Mouse (Mus musculus) MEL (cell line): ENCODE results near the gene Rgma. TPM values are rescaled to one million over a fixed set of nuclear protein-coding genes. Genes with fewer than 3 reads are reported as not detected.

Experiments
- DNase-seq: peaks from one replicate; pipeline ENCODE4 v3.0.0; 2011; ENCODE audit warnings: low read depth, low spot score
- H3K27ac ChIP-seq: 2 replicates; pipeline ENCODE4 v1.5.1; 2012; ENCODE audit warnings: low read depth, mild to moderate bottlenecking, control low read depth, low read length, moderate library complexity; ENCODE audit not compliant: control insufficient read depth
- H3K27me3 ChIP-seq, 2 experiments: fragments of 150-350 bp in 1 of 2; sonication (generic) in 1 of 2; 2 replicates each; pipeline ENCODE4 v1.6.1; 2012; ENCODE audit warnings: low read length in 2 of 2, mild to moderate bottlenecking in 2 of 2, improper control_type of control experiment in 1 of 2, moderate library complexity in 1 of 2; ENCODE audit not compliant: insufficient read depth in 2 of 2, control insufficient read depth in 1 of 2
- H3K36me3 ChIP-seq, 2 experiments: 2 replicates each; pipeline ENCODE4 v1.6.1; 2012 to 2014; ENCODE audit warnings: low read length in 2 of 2, improper control_type of control experiment in 1 of 2, inconsistent platforms in 1 of 2, mild to moderate bottlenecking in 1 of 2; ENCODE audit not compliant: insufficient read depth in 2 of 2, control insufficient read depth in 1 of 2
- H3K4me1 ChIP-seq, 2 experiments: fragments of 150-350 bp in 1 of 2; sonication (generic) in 1 of 2; 2 replicates each; pipeline ENCODE4 v1.6.1; 2012; ENCODE audit warnings: low read length in 2 of 2, improper control_type of control experiment in 1 of 2, mild to moderate bottlenecking in 1 of 2; ENCODE audit not compliant: insufficient read depth in 2 of 2, control insufficient read depth in 1 of 2
- H3K4me3 ChIP-seq, 2 experiments: fragments of 150-350 bp in 1 of 2; sonication (generic) in 1 of 2; 2 replicates each; pipeline ENCODE4 v1.5.1; 2012; ENCODE audit warnings: low read depth in 2 of 2, low read length in 2 of 2, mild to moderate bottlenecking in 2 of 2, moderate library complexity in 2 of 2, control low read depth in 1 of 2, improper control_type of control experiment in 1 of 2; ENCODE audit not compliant: control insufficient read depth in 1 of 2, insufficient read depth in 1 of 2
- H3K79me2 ChIP-seq: 2 replicates; pipeline ENCODE4 v1.6.1; 2012; ENCODE audit warnings: mild to moderate bottlenecking, low read length, moderate library complexity; ENCODE audit not compliant: control insufficient read depth, poor library complexity, insufficient read depth
- H3K9ac ChIP-seq: 2 replicates; pipeline ENCODE4 v1.6.1; 2012; ENCODE audit warnings: low read depth, mild to moderate bottlenecking, control low read depth, low read length, moderate library complexity; ENCODE audit not compliant: control insufficient read depth, poor library complexity, severe bottlenecking
- H3K9me3 ChIP-seq: fragments of 150-350 bp; sonication (generic); replicated peaks from 2 replicates; pipeline ENCODE4 v1.6.1; 2012; ENCODE audit warnings: mild to moderate bottlenecking, low read length, improper control_type of control experiment, moderate library complexity; ENCODE audit not compliant: insufficient read depth
- ELF1 ChIP-seq: IDR thresholded peaks from 2 replicates; pipeline ENCODE4 v1.6.1; 2014; ENCODE audit warnings: low read depth, mild to moderate bottlenecking, inconsistent platforms, low read length, improper control_type of control experiment, moderate library complexity
- EP300 ChIP-seq, 2 experiments: IDR thresholded peaks; 2 replicates each; pipeline ENCODE4 v1.6.1; 2011; ENCODE audit warnings: improper control_type of control experiment in 2 of 2, low read length in 2 of 2, low read depth in 1 of 2, mild to moderate bottlenecking in 1 of 2
- JUND ChIP-seq: IDR thresholded peaks from 2 replicates; pipeline ENCODE4 v1.6.1; 2011; ENCODE audit warnings: low read depth, mild to moderate bottlenecking, improper control_type of control experiment, low read length
- MAFK ChIP-seq: IDR thresholded peaks from 2 replicates; pipeline ENCODE4 v1.6.1; 2011; ENCODE audit warnings: low read depth, mild to moderate bottlenecking, low read length, improper control_type of control experiment, borderline replicate concordance
- MAZ ChIP-seq: IDR thresholded peaks from 2 replicates; pipeline ENCODE4 v1.6.1; 2012; ENCODE audit warnings: low read depth, mild to moderate bottlenecking, inconsistent platforms, low read length, improper control_type of control experiment
- MEF2A ChIP-seq: IDR thresholded peaks from 2 replicates; pipeline ENCODE4 v1.6.1; 2014; ENCODE audit warnings: low read depth, mild to moderate bottlenecking, inconsistent platforms, low read length, improper control_type of control experiment; ENCODE audit not compliant: poor library complexity, insufficient replicate concordance, severe bottlenecking; ENCODE audit errors: extremely low read depth
- MYC ChIP-seq: IDR thresholded peaks from 2 replicates; pipeline ENCODE4 v1.6.1; 2011; ENCODE audit warnings: low read depth, mild to moderate bottlenecking, low read length, improper control_type of control experiment, moderate library complexity
- NELFE ChIP-seq: IDR thresholded peaks from 2 replicates; pipeline ENCODE4 v1.6.1; 2011; ENCODE audit warnings: low read depth, low read length, improper control_type of control experiment
- NRF1 ChIP-seq: IDR thresholded peaks from 2 replicates; pipeline ENCODE4 v1.6.1; 2014; ENCODE audit warnings: low read depth, mild to moderate bottlenecking, inconsistent platforms, low read length, improper control_type of control experiment, moderate library complexity; ENCODE audit not compliant: poor library complexity, insufficient read depth, severe bottlenecking
- POLR2A ChIP-seq, 2 experiments: IDR thresholded peaks; 2 replicates each; pipeline ENCODE4 v1.6.1; 2011 to 2012; ENCODE audit warnings: low read length in 2 of 2, mild to moderate bottlenecking in 2 of 2, control low read depth in 1 of 2, improper control_type of control experiment in 1 of 2, low read depth in 1 of 2, moderate library complexity in 1 of 2; ENCODE audit not compliant: control insufficient read depth in 1 of 2, insufficient read depth in 1 of 2, poor library complexity in 1 of 2
- POLR2AphosphoS5 ChIP-seq: IDR thresholded peaks from 2 replicates; pipeline ENCODE4 v1.6.1; 2012; ENCODE audit warnings: low read depth, borderline replicate concordance, mild to moderate bottlenecking, inconsistent platforms, low read length, moderate library complexity, mixed read lengths
- RCOR1 ChIP-seq: IDR thresholded peaks from 2 replicates; pipeline ENCODE4 v1.6.1; 2012; ENCODE audit warnings: low read depth, mild to moderate bottlenecking, inconsistent platforms, low read length, improper control_type of control experiment
- SIN3A ChIP-seq: IDR thresholded peaks from 2 replicates; pipeline ENCODE4 v1.6.1; 2012; ENCODE audit warnings: low read length, improper control_type of control experiment, inconsistent platforms
- TAL1 ChIP-seq: IDR thresholded peaks from 2 replicates; pipeline ENCODE4 v1.6.1; 2012; ENCODE audit warnings: mild to moderate bottlenecking, inconsistent platforms, low read length, moderate library complexity, mixed read lengths
- UBTF ChIP-seq: IDR thresholded peaks from 2 replicates; pipeline ENCODE4 v1.6.1; 2012; ENCODE audit warnings: low read depth, mild to moderate bottlenecking, inconsistent platforms, low read length, improper control_type of control experiment, moderate library complexity, borderline replicate concordance; ENCODE audit not compliant: insufficient read depth
- ZKSCAN1 ChIP-seq: IDR thresholded peaks from 2 replicates; pipeline ENCODE4 v1.6.1; 2012; ENCODE audit warnings: low read depth, mild to moderate bottlenecking, inconsistent platforms, low read length, improper control_type of control experiment, moderate library complexity
- ZMIZ1 ChIP-seq: IDR thresholded peaks from 2 replicates; pipeline ENCODE4 v1.6.1; 2012; ENCODE audit warnings: low read depth, mild to moderate bottlenecking, inconsistent platforms, low read length, improper control_type of control experiment, moderate library complexity
- polyA plus RNA-seq, 2 experiments: library from polyadenylated mRNA; stranded (reverse) in 1 of 2; unstranded in 1 of 2; fragments of >175 nt in 1 of 2; fragments of >200 nt in 1 of 2; gene quantifications; 2 replicates each; pipeline versions ENCODE4 v1.2.1 to v1.2.4; 2012; ENCODE audit warnings: low replicate concordance in 2 of 2, low read depth in 1 of 2; ENCODE audit not compliant: insufficient read length in 2 of 2, insufficient read depth in 1 of 2, missing spikeins in 1 of 2
- total RNA-seq: library from RNA; depleted of rRNA; stranded (reverse); fragments of 300-350 nt; gene quantifications from 2 replicates; pipeline ENCODE4 v1.2.3, GENCODE M21; 2012

The Rgma gene
- total and polyA plus RNA-seq, 3 experiments, result not detected

GRCm38 (mm10) chr7:73452187-73452808, 77.0 kb downstream of the Rgma start:
- TF ChIP-seq MYC (no peak), NELFE (no peak), MAFK (no peak), MEF2A (no peak), ZMIZ1 (no peak), NRF1 (no peak), ELF1 (no peak), JUND (no peak), ZKSCAN1 (no peak), EP300 (IDR thresholded peaks at IDR 0.05; ENCODE audit: low read depth in 1 of 2, low read length in 2 of 2) (no peak), TAL1 (no peak), RCOR1 (no peak), SIN3A (no peak), POLR2A (IDR thresholded peaks at IDR 0.05; ENCODE audit: control insufficient read depth in 1 of 2, insufficient read depth in 1 of 2, low read depth in 1 of 2, low read length in 2 of 2, poor library complexity in 1 of 2) (no peak), POLR2AphosphoS5 (no peak)
- TF ChIP-seq, all 39 proteins: peak for 0
- no peak for DNase-seq

GRCm38 (mm10) chr7:73454113-73454512, 78.8 kb downstream of the Rgma start:
- Histone ChIP-seq H3K9me3 (no peaks in the 10 kb centered on the region), H3K27ac (no peak overlapping the region), H3K9ac (no peak overlapping the region), H3K4me3 (no peak overlapping the region), H3K4me1 (no peaks in the 10 kb centered on the region), H3K36me3 (peaks cover 0 to 41% of the 10 kb centered on the region in 2 experiments; a peak in 2 of 4 replicates), H3K27me3 (no peaks in the 10 kb centered on the region), H3K79me2 (no peaks in the 10 kb centered on the region)
- no peak for TF ChIP-seq ZMIZ1
- no peak for TF ChIP-seq TAL1
- no peak for TF ChIP-seq EP300 (IDR thresholded peaks at IDR 0.05; ENCODE audit: low read depth in 1 of 2, low read length in 2 of 2)
- TF ChIP-seq MAZ, result no peak
- TF ChIP-seq ZKSCAN1, result no peak
- no peak for TF ChIP-seq UBTF
- DNase-seq, result no peak

More at GRCm38 (mm10) chr7:73452187-73452808, 77.0 kb downstream of the Rgma start:
- Histone ChIP-seq H3K9me3 (no peaks in the 10 kb centered on the region), H3K4me1 (no peaks in the 10 kb centered on the region), H3K9ac (no peak overlapping the region), H3K36me3 (peaks cover 0 to 55% of the 10 kb centered on the region in 2 experiments; a peak in 2 of 4 replicates), H3K4me3 (no peak overlapping the region), H3K27ac (no peak overlapping the region), H3K27me3 (no peaks in the 10 kb centered on the region), H3K79me2 (no peaks in the 10 kb centered on the region)
